19 mouse cellular contexts compared by ENCODE assay signal in genomic region chr13:30695890-30696289, GRCm38 (mm10). TPM values are rescaled to one million over a fixed set of nuclear protein-coding genes. Genes with fewer than 3 reads are reported as not detected.
"Had no signal": no experiment of that assay in that cellular context is flagged by ENCODE, and none has a peak within 500 bp of the region (broad histone marks: within the 10 kb centered on the region; RNA-seq: fewer than 3 reads in every experiment).

No protein-coding gene starts in this region.

- H3K9ac ChIP-seq: liver, embryonic 14.5 days; lung, embryonic 15.5 days; midbrain, embryonic 12.5 days; midbrain, embryonic 15.5 days; neural tube, embryonic 13.5 days; stomach, embryonic 15.5 days had no signal

- H3K4me3 ChIP-seq: layer of hippocampus, adult 2 months; lung, embryonic 15.5 days; midbrain, embryonic 12.5 days; midbrain, embryonic 15.5 days; neural tube, embryonic 13.5 days; stomach, embryonic 15.5 days had no signal

- DNase-seq: kidney, adult 18-20 months; kidney, adult 9 months; kidney, postnatal 14 days; kidney, postnatal 4 days; layer of hippocampus, adult 9-11 months; lung, adult 18-20 months; lung, postnatal 14 days; right cerebral cortex, postnatal 14 days; right cerebral cortex, postnatal 4 days; thymus, postnatal 25 days had no signal

- ATAC-seq: intestine, embryonic 16.5 days; midbrain, embryonic 15.5 days had no signal

- H3K27ac ChIP-seq: layer of hippocampus, adult 2 months; liver, embryonic 14.5 days; lung, embryonic 15.5 days; midbrain, embryonic 12.5 days; midbrain, embryonic 15.5 days; neural tube, embryonic 13.5 days; stomach, embryonic 15.5 days had no signal

- H3K4me1 ChIP-seq: lung, embryonic 15.5 days; midbrain, embryonic 12.5 days; midbrain, embryonic 15.5 days; neural tube, embryonic 13.5 days; stomach, embryonic 15.5 days had no signal

- H3K36me3 ChIP-seq: lung, embryonic 15.5 days; midbrain, embryonic 12.5 days; neural tube, embryonic 13.5 days; stomach, embryonic 15.5 days had no signal

- H3K27me3 ChIP-seq: lung, embryonic 15.5 days; midbrain, embryonic 12.5 days; midbrain, embryonic 15.5 days; neural tube, embryonic 13.5 days; stomach, embryonic 15.5 days had no signal

- H3K9me3 ChIP-seq: lung, embryonic 15.5 days; midbrain, embryonic 12.5 days; midbrain, embryonic 15.5 days; neural tube, embryonic 13.5 days; stomach, embryonic 15.5 days had no signal

RNA-seq across cellular contexts. Expression of gene Irf4, which starts 53.1 kb away (rescaled TPM):
- polyA plus RNA-seq: limb, embryonic 11.5 days had no signal
